Mouse (Mus musculus) heart, adult 2 months (tissue): ENCODE measurements at regions not wholly inside any gene's neighbourhood (a gene's known extent, or its start where the extent isn't known, plus 50 kb on each side); places are given as distances from the start of the nearest gene placed in this dataset.

ENCODE experiments used
- CTCF ChIP-seq: fragments of 200-600 bp; IDR thresholded peaks from 2 replicates; pipeline ENCODE4 v1.8.1; 2022; ENCODE audit warnings: antibody characterized with exemption, mild to moderate bottlenecking, moderate library complexity
- POLR2A ChIP-seq: fragments of 200-500 bp; IDR thresholded peaks from 2 replicates; pipeline ENCODE4 v1.6.1; 2011; ENCODE audit warnings: mild to moderate bottlenecking, low read depth, low read length, control low read depth; ENCODE audit not compliant: insufficient read depth

GRCm38 (mm10) chr16:42770199-42770598 is 105.5 kb upstream of the Zbtb20 start:
- TF ChIP-seq POLR2A (no peak), CTCF (no peak)
